Mouse (Mus musculus): ENCODE data around the gene Ulk4. TPM values are rescaled to one million over a fixed set of nuclear protein-coding genes. Genes with fewer than 3 reads are reported as not detected.

The Ulk4 gene
- polyA plus RNA-seq, 1 experiment from 2014 or later: 153 TPM

DNA sequence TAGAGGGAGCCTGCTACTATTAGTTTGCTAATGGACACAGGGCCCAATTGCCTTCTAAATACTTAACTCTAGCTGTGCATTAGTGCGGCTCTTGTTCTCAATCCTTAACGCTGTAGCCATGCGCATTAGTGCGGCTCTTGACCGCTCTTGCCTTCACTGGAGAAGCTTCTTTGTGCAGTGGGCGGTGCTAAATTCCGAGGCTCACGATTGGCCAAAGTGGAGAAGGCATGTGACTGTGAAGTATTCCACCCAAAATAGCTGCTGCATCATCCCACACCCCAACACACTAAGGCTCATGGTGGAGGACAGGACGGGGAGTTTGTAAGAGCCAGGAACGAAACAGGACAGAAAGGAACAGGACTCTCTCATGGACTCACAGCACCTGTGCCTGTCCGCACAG is 58.4 kb downstream of the Ulk4 start:
- no peaks in the 10 kb centered on the region for H3K27me3 ChIP-seq (ENCODE audit: control insufficient read depth, insufficient read depth, low read length)
- 84% methylated on average over 11 of the region's 11 CpGs for WGBS
- no peak overlapping the region for H3K4me3 ChIP-seq (ENCODE audit: low read depth, low read length)
- H3K27ac ChIP-seq (ENCODE audit: low read depth, low read length): no peak overlapping the region
- ATAC-seq (ENCODE audit: insufficient read depth, low FRiP score, low TSS enrichment): no peak
- no peak overlapping the region for H3K9ac ChIP-seq (ENCODE audit: low read length)
- no peaks in the 10 kb centered on the region for H3K36me3 ChIP-seq (ENCODE audit: control insufficient read depth, insufficient read depth, low read length)
- DNase-seq (ENCODE audit: low spot score): no peak
- no peaks in the 10 kb centered on the region for H3K4me1 ChIP-seq (ENCODE audit: control insufficient read depth, insufficient read depth, low read length)
- H3K4me2 ChIP-seq (ENCODE audit: low read depth): no peak overlapping the region
- H3K9me3 ChIP-seq (ENCODE audit: control insufficient read depth, low read length): no peaks in the 10 kb centered on the region

DNA sequence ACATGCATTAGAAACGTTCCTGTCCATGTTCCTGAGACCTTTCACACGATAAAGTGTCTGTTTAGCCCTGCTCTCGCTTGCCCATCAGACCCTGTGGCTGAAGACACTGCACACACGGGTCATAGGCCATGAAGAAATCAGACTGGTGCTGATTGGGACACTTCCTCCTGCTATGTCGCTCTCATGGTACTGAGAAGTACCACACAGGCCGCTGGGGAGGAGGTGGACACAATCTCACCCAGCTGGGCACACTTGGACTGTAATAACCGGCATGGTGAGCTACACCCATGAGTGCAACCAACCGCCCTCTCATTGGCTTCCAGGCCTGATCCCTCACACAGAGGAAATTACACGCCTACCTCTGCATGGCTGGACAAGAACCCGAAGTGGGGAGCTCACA is 58.8 kb downstream of the Ulk4 start:
- no peak overlapping the region for H3K4me2 ChIP-seq (ENCODE audit: low read depth)
- DNase-seq (ENCODE audit: low spot score): no peak
- H3K4me1 ChIP-seq (ENCODE audit: control insufficient read depth, insufficient read depth, low read length): no peaks in the 10 kb centered on the region
- no peak overlapping the region for H3K27ac ChIP-seq (ENCODE audit: low read depth, low read length)
- H3K9ac ChIP-seq (ENCODE audit: low read length): no peak overlapping the region
- no peak for ATAC-seq (ENCODE audit: insufficient read depth, low FRiP score, low TSS enrichment)
- H3K9me3 ChIP-seq (ENCODE audit: control insufficient read depth, low read length): no peaks in the 10 kb centered on the region
- no peaks in the 10 kb centered on the region for H3K36me3 ChIP-seq (ENCODE audit: control insufficient read depth, insufficient read depth, low read length)
- WGBS: 89% methylated on average over 10 of the region's 10 CpGs
- no peak overlapping the region for H3K4me3 ChIP-seq (ENCODE audit: low read depth, low read length)
- H3K27me3 ChIP-seq (ENCODE audit: control insufficient read depth, insufficient read depth, low read length): no peaks in the 10 kb centered on the region

DNA sequence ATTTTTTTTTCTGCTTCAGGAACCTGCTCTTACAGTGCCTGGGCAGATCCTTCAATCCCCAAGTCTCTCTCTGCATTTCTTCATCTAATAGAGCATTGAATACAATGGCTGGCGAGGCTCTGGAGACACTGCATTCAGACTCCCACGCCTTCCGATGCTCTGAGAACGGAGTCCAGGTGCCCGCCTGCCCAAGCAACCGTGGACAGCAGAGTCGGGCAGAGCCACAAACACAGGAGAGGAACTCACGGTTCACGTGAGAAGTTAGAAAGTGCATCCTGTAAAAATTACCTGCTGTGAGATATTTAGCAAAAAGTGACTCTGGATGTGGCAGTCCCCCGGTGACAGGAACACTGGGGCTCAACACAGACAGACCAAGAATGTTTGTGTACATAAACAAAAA is 59.3 kb downstream of the Ulk4 start:
- Histone ChIP-seq H3K27me3 (ENCODE audit: control insufficient read depth, insufficient read depth, low read length) (no peaks in the 10 kb centered on the region), H3K9me3 (ENCODE audit: control insufficient read depth, low read length) (no peaks in the 10 kb centered on the region), H3K4me2 (ENCODE audit: low read depth) (no peak overlapping the region), H3K27ac (ENCODE audit: low read depth, low read length) (no peak overlapping the region), H3K4me1 (ENCODE audit: control insufficient read depth, insufficient read depth, low read length) (no peaks in the 10 kb centered on the region), H3K36me3 (ENCODE audit: control insufficient read depth, insufficient read depth, low read length) (no peaks in the 10 kb centered on the region), H3K9ac (ENCODE audit: low read length) (no peak overlapping the region), H3K4me3 (ENCODE audit: low read depth, low read length) (no peak overlapping the region)
- ATAC-seq (ENCODE audit: insufficient read depth, low FRiP score, low TSS enrichment) (no peak), DNase-seq (ENCODE audit: low spot score) (no peak)
- 93% methylated on average over 10 of the region's 10 CpGs for WGBS

DNA sequence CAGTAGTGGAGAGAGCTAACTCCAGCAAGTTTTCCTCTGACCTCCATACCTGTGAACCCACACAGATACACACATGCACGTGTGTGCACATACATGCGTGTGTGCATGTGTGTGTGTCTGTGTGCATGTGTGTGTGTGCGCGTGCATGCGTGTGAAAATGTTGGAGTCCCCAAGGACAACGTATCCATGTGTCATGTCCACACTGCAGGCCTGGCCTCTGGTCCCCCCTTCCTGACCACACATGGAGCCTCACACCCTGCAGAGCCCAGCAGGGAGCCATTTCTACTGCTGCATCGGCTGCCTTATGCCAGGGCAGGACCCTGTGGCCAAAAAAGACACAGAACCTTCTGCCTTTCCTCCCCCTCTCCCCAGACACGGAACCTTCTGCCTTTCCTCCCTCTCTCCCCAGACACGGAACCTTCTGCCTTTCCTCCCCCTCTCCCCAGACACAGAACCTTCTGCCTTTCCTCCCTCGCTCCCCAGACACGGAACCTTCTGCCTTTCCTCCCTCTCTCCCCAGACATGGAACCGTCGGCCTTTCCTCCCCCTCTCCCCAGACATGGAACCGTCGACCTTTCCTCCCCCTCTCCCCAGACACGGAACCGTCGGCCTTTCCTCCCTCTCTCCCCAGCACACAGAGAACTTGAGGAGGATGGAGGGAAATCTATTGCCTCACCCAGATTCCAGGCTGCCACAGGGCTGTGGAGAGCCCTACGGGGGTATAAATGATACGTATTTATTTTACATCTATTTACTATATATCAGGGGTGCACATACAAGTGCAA is 60.3 kb downstream of the Ulk4 start:
- Histone ChIP-seq H3K36me3 (ENCODE audit: control insufficient read depth, insufficient read depth, low read length) (no peaks in the 10 kb centered on the region), H3K9ac (ENCODE audit: low read length) (no peak overlapping the region), H3K27ac (ENCODE audit: low read depth, low read length) (no peak overlapping the region), H3K4me1 (ENCODE audit: control insufficient read depth, insufficient read depth, low read length) (no peaks in the 10 kb centered on the region), H3K27me3 (ENCODE audit: control insufficient read depth, insufficient read depth, low read length) (no peaks in the 10 kb centered on the region), H3K4me3 (ENCODE audit: low read depth, low read length) (no peak overlapping the region), H3K4me2 (ENCODE audit: low read depth) (no peak overlapping the region), H3K9me3 (ENCODE audit: control insufficient read depth, low read length) (no peaks in the 10 kb centered on the region)
- WGBS: 86% methylated on average over 20 of the region's 20 CpGs
- ATAC-seq (ENCODE audit: insufficient read depth, low FRiP score, low TSS enrichment) (no peak), DNase-seq (ENCODE audit: low spot score) (no peak)

DNA sequence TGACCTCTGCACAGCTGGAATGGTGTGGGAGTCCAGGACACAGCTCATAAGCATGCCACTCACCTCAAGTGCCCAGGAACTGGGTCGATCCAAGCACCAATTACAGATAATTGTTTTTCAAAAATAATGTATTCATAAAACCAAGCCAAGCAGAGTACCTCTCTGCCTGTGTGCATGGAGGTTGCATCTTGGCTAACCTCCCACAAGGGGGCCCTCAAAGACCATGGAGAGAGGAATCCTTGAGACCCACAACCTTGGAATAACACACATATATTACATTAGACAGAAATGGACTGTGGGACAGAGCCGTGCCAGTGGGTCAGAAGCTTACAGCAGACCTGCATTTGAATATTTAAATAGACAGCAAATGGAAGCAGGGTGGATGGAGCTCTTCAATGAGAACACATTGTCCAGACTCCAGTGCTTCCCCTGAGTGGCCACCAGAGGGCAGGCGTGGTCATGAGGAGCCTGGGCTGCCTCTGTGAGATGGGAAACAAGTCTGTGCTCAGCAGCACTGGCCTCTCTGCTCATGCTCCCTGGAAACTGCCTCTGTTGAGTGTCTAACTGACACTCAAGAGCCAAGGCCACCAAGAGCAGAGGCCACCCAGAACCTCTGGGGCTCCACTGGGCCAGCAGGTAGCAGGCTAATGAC is 61.5 kb downstream of the Ulk4 start:
- 0 out of 2 replicates have a peak, but pooled peaks have one; percentile 50 for ATAC-seq (ENCODE audit: insufficient read depth, low FRiP score, low TSS enrichment)
- Histone ChIP-seq H3K4me1 (ENCODE audit: control insufficient read depth, insufficient read depth, low read length) (no peaks in the 10 kb centered on the region), H3K4me3 (ENCODE audit: low read depth, low read length) (no peak overlapping the region), H3K9ac (ENCODE audit: low read length) (no peak overlapping the region), H3K27me3 (ENCODE audit: control insufficient read depth, insufficient read depth, low read length) (no peaks in the 10 kb centered on the region), H3K36me3 (ENCODE audit: control insufficient read depth, insufficient read depth, low read length) (no peaks in the 10 kb centered on the region), H3K9me3 (ENCODE audit: control insufficient read depth, low read length) (no peaks in the 10 kb centered on the region), H3K4me2 (ENCODE audit: low read depth) (no peak overlapping the region), H3K27ac (ENCODE audit: low read depth, low read length) (no peak overlapping the region)
- DNase-seq (ENCODE audit: low spot score): peak; percentile 78
- 23% methylated on average over 3 of the region's 3 CpGs for WGBS

DNA sequence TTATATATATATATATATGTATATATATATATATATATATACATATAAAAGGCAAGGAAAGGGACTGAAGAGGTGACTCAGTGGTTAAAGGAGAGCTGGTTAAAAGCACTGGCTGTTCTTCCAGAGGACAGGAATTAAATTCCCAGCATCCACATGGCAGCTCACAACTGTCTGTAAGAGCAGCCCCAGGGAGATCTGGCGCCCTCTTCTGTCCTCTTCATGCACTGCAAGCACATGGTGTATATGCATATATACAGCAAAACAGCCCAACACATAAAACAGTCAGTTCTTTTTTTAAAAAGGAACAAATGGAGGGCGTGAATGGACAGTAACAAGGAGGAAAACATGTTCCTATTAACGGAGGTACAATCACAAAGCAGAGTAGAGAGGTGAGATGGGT is 64.7 kb downstream of the Ulk4 start:
- DNase-seq (ENCODE audit: low spot score) (no peak), ATAC-seq (ENCODE audit: insufficient read depth, low FRiP score, low TSS enrichment) (no peak)
- H3K27ac ChIP-seq (ENCODE audit: low read depth, low read length): no peak overlapping the region
- H3K4me2 ChIP-seq (ENCODE audit: low read depth): no peak overlapping the region
- no peak overlapping the region for H3K4me3 ChIP-seq (ENCODE audit: low read depth, low read length)
- H3K36me3 ChIP-seq (ENCODE audit: control insufficient read depth, insufficient read depth, low read length): no peaks in the 10 kb centered on the region
- WGBS: 66% methylated on average over 3 of the region's 3 CpGs
- no peak overlapping the region for H3K9ac ChIP-seq (ENCODE audit: low read length)
- no peaks in the 10 kb centered on the region for H3K4me1 ChIP-seq (ENCODE audit: control insufficient read depth, insufficient read depth, low read length)
- no peaks in the 10 kb centered on the region for H3K27me3 ChIP-seq (ENCODE audit: control insufficient read depth, insufficient read depth, low read length)
- H3K9me3 ChIP-seq (ENCODE audit: control insufficient read depth, low read length): no peaks in the 10 kb centered on the region

DNA sequence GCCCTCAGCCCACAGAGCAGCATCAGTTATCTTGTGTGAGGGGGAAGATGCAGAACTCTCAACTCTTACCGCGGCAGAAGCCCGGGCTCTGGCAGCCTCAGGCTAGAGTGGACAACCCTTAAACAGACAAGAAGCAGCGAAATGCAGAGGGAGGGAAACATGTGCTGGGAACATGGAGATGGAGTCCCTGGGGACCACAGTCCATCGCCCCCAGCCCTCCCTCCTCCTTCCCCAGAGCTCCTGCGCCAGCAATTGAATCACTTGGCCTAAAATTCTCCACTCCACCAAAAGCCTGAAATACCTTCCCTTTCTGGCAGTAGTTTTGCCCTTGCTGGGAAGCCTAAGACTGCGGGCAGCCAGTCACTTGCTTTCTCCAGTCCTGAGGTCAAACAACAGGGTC is 72.0 kb downstream of the Ulk4 start:
- WGBS: 82% methylated on average over 7 of the region's 7 CpGs
- no peaks in the 10 kb centered on the region for H3K9me3 ChIP-seq (ENCODE audit: control insufficient read depth, low read length)
- DNase-seq (ENCODE audit: low spot score) (no peak), ATAC-seq (ENCODE audit: insufficient read depth, low FRiP score, low TSS enrichment) (no peak)
- no peak overlapping the region for H3K9ac ChIP-seq (ENCODE audit: low read length)
- no peak overlapping the region for H3K27ac ChIP-seq (ENCODE audit: low read depth, low read length)
- no peak overlapping the region for H3K4me2 ChIP-seq (ENCODE audit: low read depth)
- no peaks in the 10 kb centered on the region for H3K4me1 ChIP-seq (ENCODE audit: control insufficient read depth, insufficient read depth, low read length)
- no peak overlapping the region for H3K4me3 ChIP-seq (ENCODE audit: low read depth, low read length)
- H3K36me3 ChIP-seq (ENCODE audit: control insufficient read depth, insufficient read depth, low read length): no peaks in the 10 kb centered on the region
- no peaks in the 10 kb centered on the region for H3K27me3 ChIP-seq (ENCODE audit: control insufficient read depth, insufficient read depth, low read length)

DNA sequence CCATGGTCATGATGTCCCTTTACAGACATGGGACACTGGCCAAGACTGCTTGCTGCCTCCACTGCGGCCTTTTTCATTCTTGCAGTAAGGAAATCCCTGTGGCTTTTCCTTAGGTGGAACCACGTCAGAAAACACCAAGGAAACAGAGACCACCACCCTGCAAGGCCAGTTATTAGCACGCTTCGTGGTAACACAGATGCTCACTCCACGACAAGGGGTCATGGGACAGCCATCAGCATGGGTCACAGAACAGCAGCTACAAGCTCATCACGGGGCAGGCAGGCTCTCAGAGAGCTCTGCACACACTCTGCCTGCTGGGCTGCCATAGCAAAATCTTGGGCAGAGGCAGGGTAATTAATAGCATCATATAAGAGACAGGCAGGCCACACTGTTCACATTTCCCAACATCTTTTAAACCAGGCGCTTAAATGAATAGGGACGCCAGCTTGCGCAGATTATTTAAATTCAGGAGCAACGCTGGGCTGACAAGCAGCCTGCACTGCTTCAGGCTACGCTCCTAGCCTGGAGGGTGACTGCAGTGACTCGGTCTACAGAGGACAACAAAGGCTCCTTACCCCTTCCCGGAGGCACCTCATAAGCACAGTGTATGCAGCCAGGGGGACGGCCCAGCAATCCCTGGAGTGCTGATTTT is 72.7 kb downstream of the Ulk4 start:
- ATAC-seq (ENCODE audit: insufficient read depth, low FRiP score, low TSS enrichment) (no peak), DNase-seq (ENCODE audit: low spot score) (no peak)
- WGBS: 80% methylated on average over 14 of the region's 14 CpGs
- Histone ChIP-seq H3K4me3 (ENCODE audit: low read depth, low read length) (no peak overlapping the region), H3K36me3 (ENCODE audit: control insufficient read depth, insufficient read depth, low read length) (no peaks in the 10 kb centered on the region), H3K4me2 (ENCODE audit: low read depth) (no peak overlapping the region), H3K9me3 (ENCODE audit: control insufficient read depth, low read length) (no peaks in the 10 kb centered on the region), H3K27me3 (ENCODE audit: control insufficient read depth, insufficient read depth, low read length) (no peaks in the 10 kb centered on the region), H3K9ac (ENCODE audit: low read length) (no peak overlapping the region), H3K27ac (ENCODE audit: low read depth, low read length) (no peak overlapping the region), H3K4me1 (ENCODE audit: control insufficient read depth, insufficient read depth, low read length) (no peaks in the 10 kb centered on the region)

DNA sequence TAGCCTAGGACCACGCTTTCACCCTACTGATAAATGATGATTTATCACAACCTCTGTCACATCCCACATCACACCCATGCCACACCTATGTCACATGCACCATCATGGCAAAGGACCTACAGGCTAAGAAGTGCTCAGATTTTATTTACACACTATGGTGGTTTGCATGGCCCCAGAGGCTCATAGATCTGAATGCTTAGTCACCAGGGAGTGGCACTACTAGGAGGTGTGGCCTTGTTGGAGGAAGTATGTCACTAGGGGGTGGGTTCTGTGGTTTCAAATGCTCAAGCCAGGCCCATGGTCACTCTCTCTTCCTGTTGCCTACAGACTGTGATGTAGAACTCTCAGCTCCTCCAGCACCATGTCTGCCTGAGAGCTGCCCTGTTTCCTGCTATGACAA is 73.3 kb downstream of the Ulk4 start:
- Histone ChIP-seq H3K9ac (ENCODE audit: low read length) (no peak overlapping the region), H3K4me2 (ENCODE audit: low read depth) (no peak overlapping the region), H3K27me3 (ENCODE audit: control insufficient read depth, insufficient read depth, low read length) (no peaks in the 10 kb centered on the region), H3K4me1 (ENCODE audit: control insufficient read depth, insufficient read depth, low read length) (no peaks in the 10 kb centered on the region), H3K27ac (ENCODE audit: low read depth, low read length) (no peak overlapping the region), H3K4me3 (ENCODE audit: low read depth, low read length) (no peak overlapping the region), H3K9me3 (ENCODE audit: control insufficient read depth, low read length) (no peaks in the 10 kb centered on the region), H3K36me3 (ENCODE audit: control insufficient read depth, insufficient read depth, low read length) (no peaks in the 10 kb centered on the region)
- ATAC-seq (ENCODE audit: insufficient read depth, low FRiP score, low TSS enrichment) (no peak), DNase-seq (ENCODE audit: low spot score) (no peak)
- 96% methylated on average over 1 of the region's 1 CpGs for WGBS
